Mouse (Mus musculus) heart, postnatal 0 days (tissue): ENCODE measurements around the gene Add3.

Experiments used
- CTCF ChIP-seq: IDR thresholded peaks from 2 replicates; pipeline ENCODE4 v1.5.1; 2016; ENCODE audit warnings: antibody characterized with exemption, control low read depth, low read depth
- EP300 ChIP-seq: IDR thresholded peaks from 2 replicates; pipeline ENCODE4 v1.6.1; 2016; ENCODE audit warnings: antibody characterized with exemption, low read depth

DNA sequence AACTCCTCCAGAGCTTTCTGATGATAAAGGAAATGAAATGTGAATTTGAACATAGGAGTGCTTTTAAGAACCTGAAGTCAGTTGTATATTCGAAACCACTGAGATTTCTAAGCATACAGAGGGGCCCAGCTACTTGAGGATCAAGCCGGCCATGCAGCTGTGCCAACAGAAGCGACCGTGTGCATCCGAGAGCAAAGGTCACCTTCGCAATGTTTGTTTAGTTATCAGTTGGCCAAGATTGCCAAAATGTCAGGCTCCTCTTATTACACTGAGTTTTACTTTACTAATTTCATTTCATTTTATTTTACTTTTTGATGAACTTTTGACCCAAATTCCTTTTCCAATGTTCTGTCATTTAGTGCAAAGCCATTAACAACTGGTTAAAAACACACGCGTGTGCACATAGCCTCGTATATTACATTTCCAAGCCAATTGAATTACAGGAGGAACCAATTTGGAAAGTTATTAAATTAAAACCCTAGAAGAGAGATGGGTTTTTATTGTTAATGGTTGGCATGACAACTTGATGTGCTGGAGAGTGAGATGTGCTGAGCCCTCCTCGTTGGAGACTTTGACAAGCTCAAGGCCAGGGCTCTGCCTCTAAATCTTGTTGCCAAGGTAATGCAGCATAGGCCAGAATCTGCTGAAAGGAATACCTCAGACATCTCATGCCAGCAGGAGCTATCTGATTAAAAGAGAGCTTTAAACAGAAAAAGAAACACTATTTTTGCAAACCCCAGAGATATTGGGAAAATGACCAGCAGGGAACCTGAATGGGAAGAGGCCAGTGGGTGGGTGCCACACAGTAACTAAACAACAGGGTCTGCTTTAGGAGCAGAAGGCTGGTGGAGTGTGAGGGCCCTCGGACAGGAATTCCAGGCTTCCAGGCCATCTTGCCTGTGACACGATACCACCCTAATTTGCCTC lies 38.6 kb upstream of the Add3 start:
- no peak for TF ChIP-seq CTCF
- TF ChIP-seq EP300 = no peak
